Mouse (Mus musculus): ENCODE measurements at regions not wholly inside any gene's neighbourhood (a gene's known extent, or its start where the extent isn't known, plus 50 kb on each side); places are given as distances from the start of the nearest gene placed in this dataset.

DNA sequence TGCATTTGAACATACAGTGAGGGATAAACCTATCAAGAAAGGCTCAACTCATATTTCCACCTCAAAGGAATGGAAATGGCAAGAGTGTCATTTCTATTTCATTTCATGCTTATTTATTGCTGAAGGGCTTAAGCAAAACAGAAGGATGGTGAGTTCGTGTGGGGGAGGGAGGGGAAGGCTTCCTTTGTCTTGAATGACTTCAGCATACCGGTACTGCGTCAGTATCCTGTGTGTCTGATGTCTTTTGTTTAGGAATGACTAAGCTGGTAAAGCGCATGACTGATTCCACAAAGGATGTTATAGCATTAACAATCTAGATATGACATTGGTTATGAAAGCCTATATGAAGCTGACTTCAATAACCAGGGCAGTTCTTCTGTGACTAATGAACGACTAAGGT lies 139.5 kb upstream of the Gap43 start:
- no peaks in the 10 kb centered on the region for H3K36me3 ChIP-seq (ENCODE audit: control insufficient read depth, insufficient read depth, low read length)
- no peak overlapping the region for H3K9ac ChIP-seq (ENCODE audit: low read depth, low read length, severe bottlenecking)
- ATAC-seq (ENCODE audit: low FRiP score, low read depth) (no peak), DNase-seq (ENCODE audit: low spot score) (no peak)
- no peaks in the 10 kb centered on the region for H3K27me3 ChIP-seq (ENCODE audit: control insufficient read depth, insufficient read depth, low read length)
- no peak overlapping the region for H3K4me3 ChIP-seq (replicated peaks; ENCODE audit: low read length)
- H3K9me3 ChIP-seq (ENCODE audit: control insufficient read depth, low read length) = no peaks in the 10 kb centered on the region
- H3K27ac ChIP-seq (replicated peaks; ENCODE audit: low read depth, low read length) = no peak overlapping the region
- no peak overlapping the region for H3K4me2 ChIP-seq (replicated peaks; ENCODE audit: low read depth, low read length, severe bottlenecking)
- no peaks in the 10 kb centered on the region for H3K4me1 ChIP-seq (ENCODE audit: control insufficient read depth, insufficient read depth, low read length)
- no peak for TF ChIP-seq POLR2A (IDR thresholded peaks at IDR 0.05; ENCODE audit: borderline replicate concordance, extremely low read depth, insufficient read depth, insufficient read length)
- 76% methylated on average over 5 of the region's 5 CpGs for WGBS

DNA sequence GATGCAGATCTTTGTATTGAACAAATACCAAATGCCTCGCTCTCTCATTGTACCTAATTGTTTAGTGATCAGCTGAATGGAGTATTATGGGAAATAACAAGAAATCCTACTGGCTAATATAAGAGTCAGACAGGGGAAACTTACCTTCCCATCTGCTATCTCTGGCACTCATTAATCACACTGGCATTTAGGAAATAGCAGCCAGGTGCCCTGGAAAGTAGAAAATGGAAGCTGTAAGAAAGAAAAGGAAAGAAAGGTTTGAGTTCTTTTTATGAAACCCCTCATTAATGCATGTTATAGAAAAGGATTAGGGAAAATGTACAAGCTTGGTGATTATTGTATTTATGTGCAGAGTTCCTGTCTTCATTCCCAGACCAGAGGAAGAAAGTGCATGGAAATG lies 126.5 kb upstream of the Gap43 start:
- Histone ChIP-seq H3K27ac (replicated peaks; ENCODE audit: low read depth, low read length) (no peak overlapping the region), H3K36me3 (ENCODE audit: control insufficient read depth, insufficient read depth, low read length) (no peaks in the 10 kb centered on the region), H3K9ac (ENCODE audit: low read depth, low read length, severe bottlenecking) (no peak overlapping the region), H3K4me1 (ENCODE audit: control insufficient read depth, insufficient read depth, low read length) (no peaks in the 10 kb centered on the region), H3K4me3 (replicated peaks; ENCODE audit: low read length) (no peak overlapping the region), H3K4me2 (replicated peaks; ENCODE audit: low read depth, low read length, severe bottlenecking) (no peak overlapping the region), H3K9me3 (ENCODE audit: control insufficient read depth, low read length) (no peaks in the 10 kb centered on the region), H3K27me3 (ENCODE audit: control insufficient read depth, insufficient read depth, low read length) (no peaks in the 10 kb centered on the region)
- ATAC-seq (ENCODE audit: low FRiP score, low read depth) = no peak
- no peak for TF ChIP-seq POLR2A (IDR thresholded peaks at IDR 0.05; ENCODE audit: borderline replicate concordance, extremely low read depth, insufficient read depth, insufficient read length)
- DNase-seq (ENCODE audit: low spot score) = no peak
- 95% methylated on average over 1 of the region's 1 CpGs for WGBS

DNA sequence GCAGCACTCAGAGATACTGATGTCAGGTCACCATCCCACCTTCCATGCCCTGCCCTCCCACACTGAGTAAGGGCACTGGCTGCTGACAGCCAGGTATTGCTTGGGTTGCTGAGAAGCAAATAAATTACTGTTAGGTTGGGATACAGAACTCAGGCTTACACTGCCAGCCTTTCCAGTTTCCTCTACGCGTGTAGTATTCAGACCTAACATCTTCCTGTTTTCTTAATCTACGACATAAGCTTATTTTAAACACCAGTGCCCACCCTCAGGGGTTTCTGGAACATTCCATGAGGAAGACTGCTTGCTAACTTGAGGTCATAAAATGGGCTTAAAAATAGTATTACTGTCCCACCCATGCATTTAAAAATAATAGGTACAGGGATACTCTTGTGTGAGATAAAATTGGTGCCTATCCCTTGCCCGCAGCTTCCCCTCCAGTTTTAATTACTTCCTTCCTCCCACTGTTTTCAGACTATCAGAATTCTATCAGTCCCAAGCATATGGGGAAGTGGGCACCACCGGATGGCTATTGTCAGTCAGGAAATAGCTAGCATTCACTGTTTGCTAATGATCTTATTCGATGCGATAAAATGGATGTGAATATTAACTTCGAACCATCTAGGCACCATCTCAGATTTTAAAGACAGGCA lies 116.0 kb upstream of the Gap43 start:
- DNase-seq (ENCODE audit: low spot score) = no peak
- no peaks in the 10 kb centered on the region for H3K9me3 ChIP-seq (ENCODE audit: control insufficient read depth, low read length)
- no peak overlapping the region for H3K9ac ChIP-seq (ENCODE audit: low read depth, low read length, severe bottlenecking)
- no peak for ATAC-seq (ENCODE audit: low FRiP score, low read depth)
- TF ChIP-seq POLR2A (IDR thresholded peaks at IDR 0.05; ENCODE audit: borderline replicate concordance, extremely low read depth, insufficient read depth, insufficient read length) = no peak
- no peak overlapping the region for H3K4me2 ChIP-seq (replicated peaks; ENCODE audit: low read depth, low read length, severe bottlenecking)
- no peaks in the 10 kb centered on the region for H3K27me3 ChIP-seq (ENCODE audit: control insufficient read depth, insufficient read depth, low read length)
- no peaks in the 10 kb centered on the region for H3K36me3 ChIP-seq (ENCODE audit: control insufficient read depth, insufficient read depth, low read length)
- 79% methylated on average over 8 of the region's 8 CpGs for WGBS
- H3K4me3 ChIP-seq (replicated peaks; ENCODE audit: low read length) = no peak overlapping the region
- no peak overlapping the region for H3K27ac ChIP-seq (replicated peaks; ENCODE audit: low read depth, low read length)
- H3K4me1 ChIP-seq (ENCODE audit: control insufficient read depth, insufficient read depth, low read length) = no peaks in the 10 kb centered on the region

DNA sequence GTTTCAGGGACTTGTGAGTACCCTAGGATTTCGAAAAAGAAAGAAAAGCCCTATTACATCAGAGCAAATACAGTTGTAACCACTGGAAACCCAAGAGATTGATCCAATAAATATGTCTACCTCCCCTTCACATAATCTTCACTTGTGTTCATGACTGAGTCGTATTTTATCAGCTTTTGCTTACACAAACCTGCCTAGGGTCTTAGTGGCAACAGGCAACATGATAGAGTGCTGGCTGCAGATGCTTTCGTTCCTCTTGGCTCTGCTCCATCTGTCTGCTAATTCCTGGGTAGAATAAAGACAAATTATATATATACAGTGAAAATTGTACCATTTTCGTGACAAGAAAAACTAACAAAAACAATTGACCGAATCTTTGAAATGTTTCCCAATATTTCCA lies 112.9 kb upstream of the Gap43 start:
- H3K4me2 ChIP-seq (replicated peaks; ENCODE audit: low read depth, low read length, severe bottlenecking) = no peak overlapping the region

DNA sequence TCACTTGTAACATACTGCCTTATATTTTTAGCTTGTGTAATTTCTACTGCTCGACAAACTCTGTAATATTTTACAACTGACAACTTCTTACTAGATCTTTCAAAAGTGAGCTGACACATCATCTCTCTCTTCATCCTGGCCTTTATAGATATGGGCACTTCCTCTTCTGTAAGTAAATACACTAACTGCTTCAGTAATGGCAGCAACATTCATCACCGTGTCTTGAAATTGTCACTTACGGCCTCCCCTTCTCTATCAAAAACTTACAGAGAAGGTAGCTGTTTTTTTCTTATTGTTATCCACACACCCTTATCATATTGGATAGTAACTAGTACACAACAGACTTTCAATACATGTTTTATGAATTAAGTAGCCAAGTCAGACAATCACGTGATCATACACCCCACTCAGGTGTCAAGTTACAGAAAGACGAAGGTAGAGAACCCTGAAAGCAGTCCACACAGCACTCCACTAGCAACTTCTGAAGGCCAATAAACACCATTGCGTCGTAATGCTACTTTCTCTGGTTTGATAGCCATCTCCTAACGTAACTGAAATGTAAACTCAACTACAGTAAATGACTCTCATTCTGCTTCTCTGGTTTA lies 109.5 kb upstream of the Gap43 start:
- ATAC-seq (ENCODE audit: low FRiP score, low read depth) = no peak
- Histone ChIP-seq H3K4me2 (replicated peaks; ENCODE audit: low read depth, low read length, severe bottlenecking) (no peak overlapping the region), H3K4me1 (ENCODE audit: control insufficient read depth, insufficient read depth, low read length) (peaks cover 3% of the 10 kb centered on the region; the same call in 1 of the 2 replicates), H3K4me3 (replicated peaks; ENCODE audit: low read length) (no peak overlapping the region), H3K9me3 (ENCODE audit: control insufficient read depth, low read length) (0 out of 2 replicates have a peak, but pooled peaks cover 3% of the 10 kb centered on the region), H3K9ac (ENCODE audit: low read depth, low read length, severe bottlenecking) (no peak overlapping the region), H3K27me3 (ENCODE audit: control insufficient read depth, insufficient read depth, low read length) (no peaks in the 10 kb centered on the region), H3K27ac (replicated peaks; ENCODE audit: low read depth, low read length) (no peak overlapping the region), H3K36me3 (ENCODE audit: control insufficient read depth, insufficient read depth, low read length) (no peaks in the 10 kb centered on the region)
- TF ChIP-seq POLR2A (IDR thresholded peaks at IDR 0.05; ENCODE audit: borderline replicate concordance, extremely low read depth, insufficient read depth, insufficient read length) = no peak
- 59% methylated on average over 8 of the region's 8 CpGs for WGBS
- DNase-seq (ENCODE audit: low spot score) = no peak

More for the DNA sequence above, 112.9 kb upstream of the Gap43 start:
- no peak for TF ChIP-seq POLR2A (IDR thresholded peaks at IDR 0.05; ENCODE audit: borderline replicate concordance, extremely low read depth, insufficient read depth, insufficient read length)
- ATAC-seq (ENCODE audit: low FRiP score, low read depth) (no peak), DNase-seq (ENCODE audit: low spot score) (no peak)
- H3K4me1 ChIP-seq (ENCODE audit: control insufficient read depth, insufficient read depth, low read length) = no peaks in the 10 kb centered on the region
- WGBS = 71% methylated on average over 5 of the region's 5 CpGs
- no peaks in the 10 kb centered on the region for H3K27me3 ChIP-seq (ENCODE audit: control insufficient read depth, insufficient read depth, low read length)
- no peaks in the 10 kb centered on the region for H3K36me3 ChIP-seq (ENCODE audit: control insufficient read depth, insufficient read depth, low read length)
- H3K27ac ChIP-seq (replicated peaks; ENCODE audit: low read depth, low read length) = no peak overlapping the region
- 0 out of 2 replicates have a peak, but pooled peaks cover 3% of the 10 kb centered on the region for H3K9me3 ChIP-seq (ENCODE audit: control insufficient read depth, low read length)
- no peak overlapping the region for H3K9ac ChIP-seq (ENCODE audit: low read depth, low read length, severe bottlenecking)
- H3K4me3 ChIP-seq (replicated peaks; ENCODE audit: low read length) = no peak overlapping the region
